Mouse (Mus musculus): Measurements from ENCODE around the gene Galnt17. TPM values are rescaled to one million over a fixed set of nuclear protein-coding genes. Genes with fewer than 3 reads are reported as not detected.

Gene Galnt17
- polyA plus RNA-seq, 1 experiment from 2014 or later: 6.0 TPM

DNA sequence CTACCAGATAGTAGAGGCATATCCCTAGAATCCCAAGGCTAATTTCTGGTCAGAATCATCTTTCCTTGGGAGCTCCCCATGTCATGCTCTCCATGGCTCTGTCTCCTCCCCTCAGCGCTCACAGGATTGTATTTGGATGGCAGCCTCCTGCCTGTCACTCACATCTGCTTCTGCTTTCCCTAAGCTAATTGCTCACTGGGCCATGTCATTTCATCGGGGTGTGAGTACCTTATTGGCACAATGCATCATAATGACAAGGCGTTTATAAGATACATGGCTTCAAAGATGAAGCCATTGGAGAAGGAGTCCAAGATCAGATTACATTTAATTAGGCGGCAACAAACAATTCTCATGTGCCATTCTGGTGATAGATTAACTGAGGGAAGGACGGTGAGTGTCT is 416.6 kb downstream of the Galnt17 start:
- whole genome bisulfite sequencing: 62% methylated on average over 5 of the region's 5 CpGs
- Histone ChIP-seq H3K9ac (no peak overlapping the region), H3K9me3 (no peaks in the 10 kb centered on the region), H3K27me3 (replicated peaks) (no peaks in the 10 kb centered on the region), H3K27ac (no peak overlapping the region), H3K4me3 (no peak overlapping the region), H3K4me1 (no peaks in the 10 kb centered on the region), H3K36me3 (no peaks in the 10 kb centered on the region), H3K4me2 (replicated peaks) (no peak overlapping the region)
- no peak for ATAC-seq (ENCODE audit: low FRiP score, low read depth)

DNA sequence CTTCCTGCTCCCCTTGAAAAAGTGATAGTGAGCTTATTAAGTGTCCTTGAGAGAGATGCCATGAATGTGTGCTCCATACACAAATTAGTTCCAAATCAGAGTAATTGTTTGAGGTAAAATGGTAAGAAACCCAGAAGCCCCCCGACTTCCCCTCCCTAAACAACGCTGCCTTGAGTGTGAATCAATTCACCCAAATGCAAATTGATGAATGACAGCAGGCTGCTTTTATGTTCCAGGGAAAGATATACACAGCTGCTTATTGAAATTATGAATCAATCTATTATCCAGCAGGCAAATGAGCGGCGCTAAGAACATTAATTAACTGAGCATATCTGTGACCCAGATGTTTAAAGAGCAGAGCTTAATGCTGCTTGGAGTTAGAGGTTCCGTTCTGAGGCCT is 428.0 kb downstream of the Galnt17 start:
- Histone ChIP-seq H3K9ac (no peak overlapping the region), H3K9me3 (no peaks in the 10 kb centered on the region), H3K27me3 (replicated peaks) (no peaks in the 10 kb centered on the region), H3K4me1 (no peaks in the 10 kb centered on the region), H3K27ac (no peak overlapping the region), H3K36me3 (no peaks in the 10 kb centered on the region), H3K4me2 (replicated peaks) (no peak overlapping the region), H3K4me3 (no peak overlapping the region)
- 79% methylated on average over 5 of the region's 5 CpGs for WGBS
- ATAC-seq (ENCODE audit: low FRiP score, low read depth): no peak

DNA sequence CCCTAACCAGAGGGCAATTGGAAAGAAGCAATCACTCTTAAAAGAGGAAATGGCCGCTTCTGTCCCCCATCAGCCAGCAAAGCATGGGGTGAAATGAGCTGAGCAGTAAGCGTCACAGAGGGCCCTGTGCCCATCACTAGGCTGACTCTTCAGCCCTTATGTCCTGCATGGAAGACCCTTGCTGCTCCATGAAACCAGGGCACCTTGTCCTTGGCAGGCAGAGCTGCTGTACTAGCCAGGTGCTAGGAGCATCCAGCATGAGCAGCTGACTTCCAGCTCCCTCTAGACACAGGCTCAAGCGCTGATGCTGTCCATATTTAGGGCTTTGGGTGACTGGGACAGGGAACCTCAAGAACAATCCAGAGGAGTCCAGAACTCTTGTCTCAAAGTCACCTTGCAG is 432.9 kb downstream of the Galnt17 start:
- no peak overlapping the region for H3K4me2 ChIP-seq (replicated peaks)
- H3K27ac ChIP-seq: no peak overlapping the region
- no peaks in the 10 kb centered on the region for H3K36me3 ChIP-seq
- ATAC-seq (ENCODE audit: low FRiP score, low read depth): no peak
- H3K27me3 ChIP-seq (replicated peaks): no peaks in the 10 kb centered on the region
- no peak overlapping the region for H3K9ac ChIP-seq
- WGBS: 78% methylated on average over 3 of the region's 3 CpGs
- H3K4me1 ChIP-seq: no peaks in the 10 kb centered on the region
- no peak overlapping the region for H3K4me3 ChIP-seq
- peaks cover under 1% of the 10 kb centered on the region; the same call in 1 of the 2 replicates for H3K9me3 ChIP-seq

DNA sequence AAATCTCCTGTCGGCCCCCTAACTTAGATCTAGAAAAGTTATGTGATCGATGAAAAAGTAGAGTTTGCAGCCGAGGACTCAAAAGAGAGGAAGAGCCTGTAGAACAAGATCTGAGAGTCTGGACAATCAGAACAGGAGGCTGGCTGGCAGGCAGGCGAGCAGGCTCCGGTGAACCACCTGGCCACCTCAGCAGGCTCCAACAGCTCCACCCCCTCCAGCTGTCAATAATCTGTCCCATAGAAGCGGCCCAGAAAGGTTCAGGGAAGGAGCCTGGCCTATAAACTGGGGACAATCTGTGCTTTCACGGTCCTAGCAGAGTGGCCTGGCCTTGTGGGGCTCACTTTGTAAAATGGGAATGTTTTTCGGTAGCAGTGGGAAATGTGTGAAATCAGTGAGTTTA is 437.2 kb downstream of the Galnt17 start:
- H3K4me1 ChIP-seq: no peaks in the 10 kb centered on the region
- ATAC-seq (ENCODE audit: low FRiP score, low read depth): no peak
- no peak overlapping the region for H3K9ac ChIP-seq
- H3K27ac ChIP-seq: no peak overlapping the region
- no peak overlapping the region for H3K4me2 ChIP-seq (replicated peaks)
- peaks cover 9% of the 10 kb centered on the region; the same call in 1 of the 2 replicates for H3K9me3 ChIP-seq
- 65% methylated on average over 8 of the region's 8 CpGs for WGBS
- H3K36me3 ChIP-seq: no peaks in the 10 kb centered on the region
- no peak overlapping the region for H3K4me3 ChIP-seq
- no peaks in the 10 kb centered on the region for H3K27me3 ChIP-seq (replicated peaks)

DNA sequence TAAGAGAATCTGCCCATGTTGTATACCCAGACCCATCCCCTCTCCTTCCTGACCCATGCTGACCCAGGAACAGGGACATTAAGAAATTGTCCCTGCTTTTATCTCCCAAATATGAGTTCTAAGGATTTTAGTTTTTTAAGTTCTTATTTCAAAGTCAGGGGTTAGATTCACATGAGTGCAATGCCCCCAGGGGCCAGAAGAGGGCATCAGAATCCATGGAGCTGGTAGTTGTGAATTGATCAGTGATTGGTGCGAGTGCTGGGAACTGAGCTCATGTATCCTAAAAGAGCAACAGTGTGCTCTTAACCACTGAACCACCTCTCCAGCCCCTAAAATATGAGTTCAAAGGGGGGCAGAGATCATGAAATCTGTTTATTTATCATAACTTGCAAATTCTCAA is 438.4 kb downstream of the Galnt17 start:
- Histone ChIP-seq H3K4me1 (no peaks in the 10 kb centered on the region), H3K9me3 (peaks cover 9% of the 10 kb centered on the region; the same call in 1 of the 2 replicates), H3K9ac (no peak overlapping the region), H3K4me2 (replicated peaks) (no peak overlapping the region), H3K27me3 (replicated peaks) (no peaks in the 10 kb centered on the region), H3K36me3 (no peaks in the 10 kb centered on the region), H3K4me3 (no peak overlapping the region), H3K27ac (no peak overlapping the region)
- no peak for ATAC-seq (ENCODE audit: low FRiP score, low read depth)
- WGBS: 85% methylated on average over 1 of the region's 1 CpGs

DNA sequence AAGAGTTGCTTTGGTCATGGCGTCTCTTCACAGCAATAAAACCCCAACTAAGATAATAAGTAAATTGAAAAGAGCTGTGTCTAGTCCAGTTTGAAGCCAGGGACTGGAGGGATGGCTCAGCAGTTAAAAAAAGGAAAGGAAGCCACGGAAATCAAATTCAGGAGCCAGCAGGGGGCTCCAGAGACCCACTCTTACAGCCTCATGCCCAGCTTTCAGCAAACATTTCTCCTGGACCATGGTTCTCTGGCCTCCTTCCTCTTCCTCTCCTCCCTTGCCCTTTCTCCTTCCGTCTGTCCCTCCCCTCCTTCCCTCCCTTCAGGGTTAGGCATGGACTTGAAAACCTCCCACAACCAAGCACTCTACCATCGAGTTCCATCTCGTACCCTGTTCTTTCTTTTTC is 446.0 kb downstream of the Galnt17 start:
- H3K36me3 ChIP-seq: no peaks in the 10 kb centered on the region
- no peak overlapping the region for H3K27ac ChIP-seq
- ATAC-seq (ENCODE audit: low FRiP score, low read depth): no peak
- H3K4me1 ChIP-seq: no peaks in the 10 kb centered on the region
- H3K4me2 ChIP-seq (replicated peaks): no peak overlapping the region
- no peak overlapping the region for H3K9ac ChIP-seq
- no peak overlapping the region for H3K4me3 ChIP-seq
- H3K27me3 ChIP-seq (replicated peaks): no peaks in the 10 kb centered on the region
- no peaks in the 10 kb centered on the region for H3K9me3 ChIP-seq
- WGBS: 64% methylated on average over 5 of the region's 5 CpGs

DNA sequence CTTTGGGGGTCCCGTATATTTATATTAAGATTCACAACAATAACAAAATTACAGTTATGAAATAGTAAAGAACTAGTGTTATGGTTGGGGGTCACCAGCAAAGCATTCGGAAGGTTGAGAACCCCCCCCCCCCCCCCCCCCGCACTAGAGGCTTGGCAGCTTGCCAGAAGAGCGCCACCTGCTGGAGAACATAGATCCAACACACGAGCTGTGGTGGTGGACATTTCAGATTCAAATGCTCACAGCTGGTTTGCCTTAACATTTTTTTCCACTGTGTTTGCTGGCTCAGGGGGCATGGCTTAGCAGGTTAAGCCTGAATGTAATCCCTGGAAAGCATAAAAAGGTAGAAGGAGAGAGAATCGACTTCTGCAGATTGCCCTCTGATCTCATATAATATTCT is 448.6 kb downstream of the Galnt17 start:
- Histone ChIP-seq H3K36me3 (no peaks in the 10 kb centered on the region), H3K9ac (no peak overlapping the region), H3K4me3 (no peak overlapping the region), H3K27me3 (replicated peaks) (no peaks in the 10 kb centered on the region), H3K9me3 (no peaks in the 10 kb centered on the region), H3K27ac (no peak overlapping the region), H3K4me2 (replicated peaks) (no peak overlapping the region), H3K4me1 (no peaks in the 10 kb centered on the region)
- ATAC-seq (ENCODE audit: low FRiP score, low read depth): no peak
- 54% methylated on average over 6 of the region's 6 CpGs for WGBS

DNA sequence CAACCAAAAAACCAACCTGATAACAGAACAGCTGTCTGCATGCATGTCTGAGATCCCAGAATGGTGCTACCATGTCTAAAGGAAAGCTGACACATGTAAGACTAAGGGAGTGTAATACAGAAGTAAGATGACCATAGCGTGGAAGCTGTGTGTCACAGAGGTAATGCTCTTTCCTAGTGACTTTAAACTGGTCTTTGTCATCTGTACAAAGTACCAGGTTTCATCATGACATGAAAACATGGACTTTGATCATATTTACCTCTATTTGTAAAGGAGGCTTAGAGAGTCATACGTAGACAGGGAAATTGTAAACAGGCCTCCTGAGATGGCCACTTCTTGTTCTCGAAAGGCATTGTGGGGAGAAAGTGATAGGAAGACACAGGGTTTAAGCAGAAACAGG is 449.6 kb downstream of the Galnt17 start:
- Histone ChIP-seq H3K36me3 (no peaks in the 10 kb centered on the region), H3K27ac (no peak overlapping the region), H3K4me3 (no peak overlapping the region), H3K4me2 (replicated peaks) (no peak overlapping the region), H3K9ac (no peak overlapping the region), H3K9me3 (no peaks in the 10 kb centered on the region), H3K27me3 (replicated peaks) (no peaks in the 10 kb centered on the region), H3K4me1 (no peaks in the 10 kb centered on the region)
- no peak for ATAC-seq (ENCODE audit: low FRiP score, low read depth)
- WGBS: 74% methylated on average over 3 of the region's 3 CpGs

DNA sequence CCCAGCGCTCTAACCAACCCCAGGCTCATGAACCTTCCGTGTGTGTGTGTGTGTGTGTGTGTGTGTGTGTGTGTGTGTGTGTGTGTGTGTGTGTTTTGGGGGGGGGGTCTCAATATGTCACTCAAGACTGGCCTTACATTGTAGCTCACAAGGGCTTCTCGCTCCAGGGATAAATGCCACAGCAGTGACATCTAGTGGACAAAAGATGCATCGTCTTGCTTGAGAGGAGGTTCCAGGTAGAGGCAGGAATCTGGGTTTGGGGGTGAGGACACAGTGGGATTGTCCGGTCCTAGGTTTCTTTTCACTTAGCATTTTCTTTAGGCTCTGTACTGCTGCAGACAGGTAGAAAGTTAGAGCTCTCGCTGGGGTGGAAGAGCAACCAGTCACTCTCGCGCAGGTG is 450.1 kb downstream of the Galnt17 start:
- H3K4me3 ChIP-seq: no peak overlapping the region
- H3K9me3 ChIP-seq: no peaks in the 10 kb centered on the region
- no peak overlapping the region for H3K4me2 ChIP-seq (replicated peaks)
- H3K4me1 ChIP-seq: no peaks in the 10 kb centered on the region
- H3K27me3 ChIP-seq (replicated peaks): no peaks in the 10 kb centered on the region
- ATAC-seq (ENCODE audit: low FRiP score, low read depth): no peak
- H3K36me3 ChIP-seq: no peaks in the 10 kb centered on the region
- H3K9ac ChIP-seq: no peak overlapping the region
- 21% methylated on average over 8 of the region's 8 CpGs for WGBS
- no peak overlapping the region for H3K27ac ChIP-seq

DNA sequence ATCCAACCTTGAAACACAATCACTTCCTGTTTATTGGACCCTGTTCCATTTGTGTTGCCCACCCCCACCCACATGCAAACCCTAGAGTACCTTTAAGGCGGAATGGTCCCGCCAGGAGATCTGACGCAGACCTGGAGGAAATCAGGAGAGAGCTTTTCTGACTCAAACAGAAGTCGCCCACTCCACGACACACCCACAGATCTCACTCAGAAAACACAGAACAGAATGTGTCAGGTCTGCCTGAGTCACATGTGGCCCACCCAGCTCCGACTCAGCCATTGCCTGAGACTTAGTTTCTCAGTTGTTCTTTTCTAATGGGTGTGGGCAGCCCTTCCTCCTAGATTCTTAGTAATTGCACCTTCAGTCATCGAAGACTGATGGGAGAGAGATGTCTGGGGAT is 453.9 kb downstream of the Galnt17 start:
- H3K9ac ChIP-seq: no peak overlapping the region

DNA sequence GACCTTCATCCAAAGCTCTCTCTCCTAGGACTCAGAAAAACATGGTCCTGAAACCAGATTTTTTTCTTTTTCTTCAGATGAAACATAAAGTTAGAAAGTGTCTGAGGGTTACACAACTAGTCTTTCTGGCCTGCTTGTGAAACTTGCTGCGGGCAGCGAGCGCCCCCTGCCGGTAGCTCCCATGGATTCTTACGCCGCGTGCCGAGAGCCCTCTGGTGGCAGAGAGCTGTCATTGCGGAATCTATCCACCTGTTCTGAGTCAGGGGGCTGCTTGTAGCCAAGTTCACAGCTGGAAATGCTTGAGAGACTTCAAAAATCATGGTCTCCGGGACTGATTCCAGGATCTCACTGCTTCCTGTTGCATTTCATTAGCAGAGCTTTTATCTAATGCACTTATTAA is 454.9 kb downstream of the Galnt17 start:
- no peak for ATAC-seq (ENCODE audit: low FRiP score, low read depth)
- no peak overlapping the region for H3K27ac ChIP-seq
- no peaks in the 10 kb centered on the region; the same call in 1 of the 2 replicates for H3K4me1 ChIP-seq
- H3K4me3 ChIP-seq: no peak overlapping the region
- H3K4me2 ChIP-seq (replicated peaks): no peak overlapping the region
- 3% methylated on average over 10 of the region's 10 CpGs for WGBS
- no peaks in the 10 kb centered on the region for H3K36me3 ChIP-seq
- H3K9me3 ChIP-seq: no peaks in the 10 kb centered on the region
- no peak overlapping the region for H3K9ac ChIP-seq
- H3K27me3 ChIP-seq (replicated peaks): no peaks in the 10 kb centered on the region

More for the DNA sequence above, 453.9 kb downstream of the Galnt17 start:
- H3K27ac ChIP-seq: no peak overlapping the region
- ATAC-seq (ENCODE audit: low FRiP score, low read depth): no peak
- 89% methylated on average over 7 of the region's 7 CpGs for WGBS
- no peaks in the 10 kb centered on the region for H3K9me3 ChIP-seq
- H3K36me3 ChIP-seq: no peaks in the 10 kb centered on the region
- H3K4me3 ChIP-seq: no peak overlapping the region
- no peaks in the 10 kb centered on the region; the same call in 1 of the 2 replicates for H3K4me1 ChIP-seq
- no peak overlapping the region for H3K4me2 ChIP-seq (replicated peaks)
- H3K27me3 ChIP-seq (replicated peaks): no peaks in the 10 kb centered on the region

DNA sequence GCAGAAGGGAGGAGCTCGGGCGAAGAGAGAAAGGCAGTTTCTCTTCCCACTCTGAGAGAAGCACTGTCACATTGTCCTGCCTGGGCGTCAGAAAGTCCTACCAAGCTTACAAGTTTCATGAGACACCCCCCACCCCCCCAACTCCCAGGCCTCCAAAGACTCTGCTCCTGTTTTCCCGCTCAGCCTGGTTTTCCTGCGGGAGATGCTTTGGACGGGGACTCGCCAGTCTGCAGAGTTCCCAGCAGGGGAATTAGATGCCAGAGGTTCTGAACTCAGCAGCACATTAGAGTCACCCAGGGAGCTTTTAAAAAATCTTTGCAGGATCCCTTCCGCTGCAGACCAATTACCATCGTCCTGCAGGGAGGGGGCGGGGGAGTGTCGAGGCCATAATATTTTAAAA is 456.1 kb downstream of the Galnt17 start:
- Histone ChIP-seq H3K27ac (no peak overlapping the region), H3K4me3 (0 out of 2 replicates have a peak overlapping the region, but pooled peaks have one; percentile 15), H3K4me1 (no peaks in the 10 kb centered on the region; the same call in 1 of the 2 replicates), H3K4me2 (replicated peaks) (peak overlapping the region; percentile 45), H3K36me3 (no peaks in the 10 kb centered on the region), H3K27me3 (replicated peaks) (no peaks in the 10 kb centered on the region), H3K9me3 (no peaks in the 10 kb centered on the region), H3K9ac (peak overlapping the region; percentile 26; the same call in 1 of the 2 replicates)
- 2% methylated on average over 9 of the region's 11 CpGs for WGBS
- no peak for ATAC-seq (ENCODE audit: low FRiP score, low read depth)

DNA sequence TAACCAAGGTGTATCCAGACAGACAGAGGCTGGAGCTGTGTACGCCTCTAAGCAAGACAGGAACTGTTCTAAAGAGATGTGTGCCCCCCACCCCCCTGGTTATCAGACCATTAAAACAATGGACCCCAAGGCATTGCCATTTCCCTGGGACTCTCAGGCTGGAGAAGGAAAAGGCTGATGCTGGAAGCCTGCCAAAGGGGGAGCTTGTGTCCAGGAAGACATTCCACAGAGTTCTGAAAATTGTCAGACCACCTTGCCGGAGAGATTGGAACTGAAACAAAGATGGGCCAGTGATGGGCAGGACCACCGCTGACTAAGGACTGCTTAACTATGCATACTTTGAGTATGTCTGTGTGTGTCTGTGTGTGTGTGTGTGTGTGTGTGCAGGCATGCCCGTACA is 458.7 kb downstream of the Galnt17 start:
- Histone ChIP-seq H3K4me2 (replicated peaks) (no peak overlapping the region), H3K4me1 (no peaks in the 10 kb centered on the region; the same call in 1 of the 2 replicates), H3K36me3 (no peaks in the 10 kb centered on the region), H3K27ac (no peak overlapping the region), H3K9me3 (no peaks in the 10 kb centered on the region), H3K27me3 (replicated peaks) (no peaks in the 10 kb centered on the region), H3K4me3 (no peak overlapping the region), H3K9ac (no peak overlapping the region)
- 78% methylated on average over 4 of the region's 4 CpGs for WGBS
- ATAC-seq (ENCODE audit: low FRiP score, low read depth): no peak

All from neural tube, embryonic 12.5 days (tissue).